Mouse (Mus musculus) naive thymus-derived CD4-positive, alpha-beta T cell, adult 5 months (primary cell): ENCODE data around the gene Setd6. TPM values are rescaled to one million over a fixed set of nuclear protein-coding genes. Genes with fewer than 3 reads are reported as not detected.

Experiments used
- polyA plus RNA-seq: library from polyadenylated mRNA; unstranded; fragments of 100-300 nt; shearing (Covaris generic); gene quantifications from one replicate; pipeline ENCODE4 v1.2.1, GENCODE M21; 2017

The Setd6 gene
- 88.3 TPM for polyA plus RNA-seq

DNA sequence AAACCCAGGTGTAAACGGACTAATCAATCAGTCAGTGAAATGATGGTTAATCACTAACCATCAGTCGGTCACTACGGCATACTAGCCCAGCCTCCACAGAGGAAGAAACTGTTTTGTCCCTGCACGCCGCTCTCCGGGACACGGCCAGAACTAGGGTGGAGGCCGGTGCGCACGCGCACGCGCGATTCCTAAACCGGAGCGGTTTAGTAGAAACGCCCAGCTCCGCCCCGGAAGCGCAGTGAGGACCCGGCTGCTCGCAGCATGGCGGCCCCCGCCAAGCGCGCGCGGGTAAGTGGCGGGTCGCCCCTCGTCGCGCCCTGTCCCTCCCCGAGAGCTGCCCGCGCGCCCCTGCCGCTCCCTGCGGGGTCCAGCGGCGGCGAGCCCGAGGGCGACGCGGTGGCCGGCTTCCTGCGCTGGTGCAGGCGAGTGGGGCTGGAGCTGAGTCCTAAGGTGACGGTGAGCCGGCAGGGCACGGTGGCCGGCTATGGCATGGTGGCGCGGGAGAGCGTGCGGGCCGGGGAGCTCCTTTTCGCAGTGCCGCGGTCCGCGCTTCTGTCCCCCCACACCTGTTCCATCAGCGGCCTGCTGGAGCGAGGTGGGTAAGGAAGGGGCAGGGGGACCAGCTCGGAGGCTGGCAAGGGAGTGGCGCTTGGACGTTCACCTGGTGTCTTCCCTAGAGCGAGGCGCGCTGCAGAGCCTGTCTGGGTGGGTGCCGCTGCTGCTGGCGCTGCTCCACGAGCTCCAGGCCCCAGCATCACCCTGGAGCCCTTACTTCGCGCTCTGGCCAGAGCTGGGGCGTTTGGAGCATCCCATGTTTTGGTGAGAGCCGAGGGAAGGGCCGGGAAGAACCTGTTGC, at the start of gene Setd6:
Setd6 (plus strand) TSS at position 206 of the 856 bp plus-strand sequence.

DNA sequence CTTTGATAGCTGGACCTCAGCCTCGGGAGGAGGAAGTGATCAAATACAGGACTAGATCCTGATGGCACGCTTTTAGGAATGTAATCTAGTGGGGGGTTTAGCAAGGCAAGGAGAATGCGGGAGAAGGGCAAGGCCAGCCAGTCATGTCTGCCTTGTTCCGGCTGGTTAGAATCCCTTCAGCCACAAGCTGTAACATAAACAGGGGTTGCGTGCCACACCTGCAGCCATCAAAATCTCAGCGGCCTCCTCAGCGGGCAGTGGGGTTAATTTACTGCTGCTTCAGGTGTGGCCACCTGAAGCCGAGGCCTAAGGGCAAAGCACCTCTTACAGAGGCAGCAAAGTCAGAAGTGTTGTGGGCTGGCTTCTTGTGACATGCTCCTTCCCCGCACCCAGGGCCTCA, 39.0 kb upstream of the Setd6 start, which contains the start of gene Ndrg4:
Ndrg4 (plus strand) TSS at position 350 of the 400 bp plus-strand sequence.

Other genes starting within 250 kb of the Setd6 start
- gene Csnk2a2, start 225.8 kb upstream of the Setd6 start, polyA plus RNA-seq = 36.2 TPM
- not detected for gene Ccdc113, start 181.8 kb upstream of the Setd6 start, polyA plus RNA-seq
- gene Prss54, start 139.5 kb upstream of the Setd6 start, polyA plus RNA-seq = not detected
- 5.3 TPM for gene Gins3, start 82.4 kb upstream of the Setd6 start, polyA plus RNA-seq
- 0.37 TPM for gene Ndrg4, start 38.9 kb upstream of the Setd6 start, polyA plus RNA-seq
- 126 TPM for gene Cnot1, start 91.6 kb downstream of the Setd6 start, polyA plus RNA-seq
- 118 TPM for gene Sap18b, start 109.5 kb downstream of the Setd6 start, polyA plus RNA-seq
- 8.1 TPM for gene Slc38a7, start 137.7 kb downstream of the Setd6 start, polyA plus RNA-seq
- 73.1 TPM for gene Got2, start 172.7 kb downstream of the Setd6 start, polyA plus RNA-seq